Mouse (Mus musculus) heart, postnatal 0 days (tissue): ENCODE data around the gene Fndc5. TPM values are rescaled to one million over a fixed set of nuclear protein-coding genes. Genes with fewer than 3 reads are reported as not detected.

Experiments
- ATAC-seq: fragments of 200-750 bp; cut with Nextera tagmentation; 2 replicates; pipeline ENCODE4 v1.8.0; 2017; ENCODE audit warnings: low read depth, moderate number of reproducible peaks, moderate library complexity; ENCODE audit not compliant: insufficient read depth
- DNase-seq: peaks from one replicate; pipeline ENCODE4 v3.0.0-alpha.2; 2016; ENCODE audit warnings: low spot score
- H3K27ac ChIP-seq: fragments of 300-500 bp; sonication (generic); 2 replicates; pipeline ENCODE4 v1.5.1; 2014; ENCODE audit warnings: low read depth, mild to moderate bottlenecking
- H3K27me3 ChIP-seq: fragments of 300-500 bp; sonication (generic); 2 replicates; pipeline ENCODE4 v1.6.1; 2014; ENCODE audit warnings: low read length, mixed read lengths; ENCODE audit not compliant: control insufficient read depth, insufficient read depth
- H3K36me3 ChIP-seq: fragments of 300-500 bp; sonication (generic); replicated peaks from 2 replicates; pipeline ENCODE4 v1.6.1; 2014; ENCODE audit warnings: low read length, mixed read lengths; ENCODE audit not compliant: control insufficient read depth, insufficient read depth
- H3K4me1 ChIP-seq: fragments of 300-500 bp; sonication (generic); 2 replicates; pipeline ENCODE4 v1.6.1; 2014; ENCODE audit warnings: antibody characterized with exemption; ENCODE audit not compliant: control insufficient read depth, insufficient read depth
- H3K4me2 ChIP-seq: fragments of 300-500 bp; sonication (generic); 2 replicates; pipeline ENCODE4 v1.6.1; 2014; ENCODE audit warnings: low read depth, mild to moderate bottlenecking, low read length, moderate library complexity
- H3K4me3 ChIP-seq: fragments of 300-500 bp; sonication (generic); 2 replicates; pipeline ENCODE4 v1.5.1; 2014; ENCODE audit warnings: low read depth, low read length
- H3K9ac ChIP-seq: fragments of 300-500 bp; sonication (generic); replicated peaks from 2 replicates; pipeline ENCODE4 v1.6.1; 2014; ENCODE audit warnings: low read depth, low read length, mixed read lengths
- H3K9me3 ChIP-seq: fragments of 300-500 bp; sonication (generic); replicated peaks from 2 replicates; pipeline ENCODE4 v1.6.1; 2016; ENCODE audit warnings: low read length; ENCODE audit not compliant: control insufficient read depth
- CTCF ChIP-seq: IDR thresholded peaks from 2 replicates; pipeline ENCODE4 v1.5.1; 2016; ENCODE audit warnings: antibody characterized with exemption, control low read depth, low read depth
- EP300 ChIP-seq: IDR thresholded peaks from 2 replicates; pipeline ENCODE4 v1.6.1; 2016; ENCODE audit warnings: antibody characterized with exemption, low read depth
- WGBS: fragments of 180-500 bp; shearing (Covaris S2); extraction: QIAGEN DNeasy Blood & Tissue Kit; methylation state at CpG from one replicate; pipeline ENCODE4 v1.1.7; 2014; 5-methylcytosine and 5-hydroxymethylcytosine counted together
- polyA plus RNA-seq: library from polyadenylated mRNA; unstranded; fragments of >200 nt; fragmentation: Nextera tagmentation; extraction: Ambion mirVana; gene quantifications from 2 replicates; pipeline ENCODE4 v1.2.1, GENCODE M21; 2015
- total RNA-seq: library from RNA; depleted of rRNA; stranded (reverse); fragments of >200 nt; gene quantifications from 2 replicates; pipeline ENCODE4 v1.2.3, GENCODE M21; 2014; ENCODE audit warnings: low replicate concordance

The Fndc5 gene
- total and polyA plus RNA-seq, 2 experiments from 2014 or later, result 50.7 to 71.1 TPM

GRCm38 (mm10) chr4:129125736-129126451 lies 10.9 kb upstream of the Fndc5 start:
- 0 out of 2 replicates have a peak overlapping the region, but pooled peaks have one; percentile 1 for H3K4me3 ChIP-seq
- 6% methylated on average over 19 of the region's 19 CpGs for WGBS
- no peak overlapping the region for H3K27ac ChIP-seq
- H3K4me2 ChIP-seq, result peak overlapping the region; percentile 25; the same call in 1 of the 2 replicates
- peaks cover 64% of the 10 kb centered on the region for H3K27me3 ChIP-seq
- H3K4me1 ChIP-seq, result peaks cover 7% of the 10 kb centered on the region; the same call in 1 of the 2 replicates
- no peak for DNase-seq
- H3K9ac ChIP-seq, result no peak overlapping the region
- TF ChIP-seq CTCF (no peak), EP300 (no peak)
- no peaks in the 10 kb centered on the region for H3K36me3 ChIP-seq
- no peak for ATAC-seq
- no peaks in the 10 kb centered on the region for H3K9me3 ChIP-seq

- no peak overlapping the region for H3K27ac ChIP-seq
- H3K9ac ChIP-seq, result no peak overlapping the region
- H3K27me3 ChIP-seq, result peaks cover 37% of the 10 kb centered on the region
- ATAC-seq (no peak), DNase-seq (no peak)
- peaks cover 7% of the 10 kb centered on the region; the same call in 1 of the 2 replicates for H3K4me1 ChIP-seq
- H3K4me2 ChIP-seq, result no peak overlapping the region
- H3K9me3 ChIP-seq, result no peaks in the 10 kb centered on the region
- 48% methylated on average over 13 of the region's 13 CpGs for WGBS
- TF ChIP-seq EP300, result no peak
- no peak for TF ChIP-seq CTCF
- no peak overlapping the region for H3K4me3 ChIP-seq
- no peaks in the 10 kb centered on the region for H3K36me3 ChIP-seq
These were observed 8.0 kb upstream of the Fndc5 start for GRCm38 (mm10) chr4:129128582-129129338.

- Histone ChIP-seq H3K4me1 (peaks cover 7% of the 10 kb centered on the region; the same call in 1 of the 2 replicates), H3K9me3 (no peaks in the 10 kb centered on the region), H3K36me3 (no peaks in the 10 kb centered on the region), H3K27me3 (peaks cover 33% of the 10 kb centered on the region), H3K27ac (no peak overlapping the region), H3K4me2 (no peak overlapping the region), H3K4me3 (no peak overlapping the region), H3K9ac (no peak overlapping the region)
- ATAC-seq, result no peak
- DNase-seq, result no peak
- WGBS, result 39% methylated on average over 9 of the region's 9 CpGs
- no peak for TF ChIP-seq CTCF
- TF ChIP-seq EP300, result no peak
These were observed 7.4 kb upstream of the Fndc5 start for GRCm38 (mm10) chr4:129129387-129129786.

- no peak overlapping the region for H3K9ac ChIP-seq
- H3K4me3 ChIP-seq, result no peak overlapping the region
- H3K4me2 ChIP-seq, result no peak overlapping the region
- DNase-seq (no peak), ATAC-seq (no peak)
- 0 out of 2 replicates have a peak, but pooled peaks cover 3% of the 10 kb centered on the region for H3K4me1 ChIP-seq
- H3K36me3 ChIP-seq, result no peaks in the 10 kb centered on the region
- TF ChIP-seq CTCF, result peak; percentile 58
- no peak for TF ChIP-seq EP300
- 3% methylated on average over 8 of the region's 8 CpGs for WGBS
- peaks cover 25% of the 10 kb centered on the region for H3K27me3 ChIP-seq
- no peaks in the 10 kb centered on the region for H3K9me3 ChIP-seq
- no peak overlapping the region for H3K27ac ChIP-seq
These were observed 6.7 kb upstream of the Fndc5 start for GRCm38 (mm10) chr4:129130149-129130548.

- ATAC-seq, result no peak
- no peak overlapping the region for H3K27ac ChIP-seq
- WGBS, result 5% methylated on average over 16 of the region's 17 CpGs
- no peaks in the 10 kb centered on the region for H3K36me3 ChIP-seq
- no peak for DNase-seq
- H3K9ac ChIP-seq, result no peak overlapping the region
- 0 out of 2 replicates have a peak, but pooled peaks cover 3% of the 10 kb centered on the region for H3K4me1 ChIP-seq
- H3K9me3 ChIP-seq, result no peaks in the 10 kb centered on the region
- TF ChIP-seq CTCF, result no peak
- no peak for TF ChIP-seq EP300
- H3K4me2 ChIP-seq, result peak overlapping the region; percentile 28; the same call in 1 of the 2 replicates
- peak overlapping the region; percentile 11; the same call in 1 of the 2 replicates for H3K4me3 ChIP-seq
- H3K27me3 ChIP-seq, result peaks cover 18% of the 10 kb centered on the region
These were observed 6.0 kb upstream of the Fndc5 start for GRCm38 (mm10) chr4:129130755-129131303.
